Mouse (Mus musculus) cortical plate, adult 2 months (tissue): ENCODE results near the gene Kif3b. TPM values are rescaled to one million over a fixed set of nuclear protein-coding genes. Genes with fewer than 3 reads are reported as not detected.
"Not testable (repeated sequence)": the region's sequence is repeated elsewhere in the genome, so short reads cannot be mapped to it uniquely, and the experiment has no call there.

Experiments
- H3K27ac ChIP-seq: fragments of 200-500 bp; 2 replicates; pipeline ENCODE4 v1.5.1; 2012; ENCODE audit warnings: low read length, control low read depth, inconsistent platforms; ENCODE audit not compliant: insufficient read depth
- H3K4me1 ChIP-seq: fragments of 200-500 bp; 2 replicates; pipeline ENCODE4 v1.6.1; 2011; ENCODE audit warnings: low read length; ENCODE audit not compliant: control insufficient read depth, insufficient read depth
- H3K4me3 ChIP-seq: fragments of 200-500 bp; 2 replicates; pipeline ENCODE4 v1.5.1; 2011; ENCODE audit warnings: mild to moderate bottlenecking, low read length, control low read depth; ENCODE audit not compliant: insufficient read depth
- CTCF ChIP-seq: fragments of 200-500 bp; IDR thresholded peaks from 2 replicates; pipeline ENCODE4 v1.5.1; 2011; ENCODE audit warnings: mild to moderate bottlenecking, control low read depth, low read length; ENCODE audit not compliant: insufficient read depth; ENCODE audit errors: extremely low read depth
- POLR2A ChIP-seq: fragments of 200-500 bp; IDR thresholded peaks from 2 replicates; pipeline ENCODE4 v1.6.1; 2011; ENCODE audit warnings: mild to moderate bottlenecking, low read length, control low read depth; ENCODE audit not compliant: insufficient read depth; ENCODE audit errors: extremely low read depth
- polyA plus RNA-seq: library from polyadenylated mRNA; depleted of rRNA; stranded (reverse); fragments of >200 nt; gene quantifications from 2 replicates; pipeline ENCODE4 v1.2.3, GENCODE M21; 2012; rRNA removed

The Kif3b gene
- polyA plus RNA-seq, 1 experiment, result 34.6 TPM

GRCm38 (mm10) chr2:153361101-153361710 lies 70.0 kb downstream of the Kif3b start:
- Histone ChIP-seq H3K4me3 (no peak overlapping the region), H3K4me1 (no peaks in the 10 kb centered on the region), H3K27ac (no peak overlapping the region)
- TF ChIP-seq POLR2A, result no peak

- H3K27ac ChIP-seq, H3K4me3 ChIP-seq, H3K4me1 ChIP-seq: not testable (repeated sequence)
Measured at GRCm38 (mm10) chr2:153364531-153364930, 73.3 kb downstream of the Kif3b start.

- no peak overlapping the region for H3K27ac ChIP-seq
- TF ChIP-seq CTCF (no peak), POLR2A (no peak)
- H3K4me3 ChIP-seq, result no peak overlapping the region
- peaks cover 2% of the 10 kb centered on the region; the same call in 1 of the 2 replicates for H3K4me1 ChIP-seq
Measured at GRCm38 (mm10) chr2:153370871-153371270, 79.7 kb downstream of the Kif3b start.

- no peak overlapping the region for H3K4me3 ChIP-seq
Measured at GRCm38 (mm10) chr2:153375380-153375779, 84.2 kb downstream of the Kif3b start.

GRCm38 (mm10) chr2:153380479-153380878 lies 89.3 kb downstream of the Kif3b start:
- TF ChIP-seq POLR2A (no peak), CTCF (no peak)
- Histone ChIP-seq H3K4me1 (peaks cover 2% of the 10 kb centered on the region; the same call in 1 of the 2 replicates), H3K27ac (no peak overlapping the region), H3K4me3 (no peak overlapping the region)

More at GRCm38 (mm10) chr2:153375380-153375779, 84.2 kb downstream of the Kif3b start:
- no peak for TF ChIP-seq CTCF
- TF ChIP-seq POLR2A, result no peak
- peaks cover 3% of the 10 kb centered on the region; the same call in 1 of the 2 replicates for H3K4me1 ChIP-seq
- no peak overlapping the region for H3K27ac ChIP-seq

Other genes starting within 250 kb of the Kif3b start
- 11.7 and 13.2 TPM in 2 replicates for gene Ccm2l, start 225.5 kb upstream of the Kif3b start, polyA plus RNA-seq
- 3.4 and 3.7 TPM in 2 replicates for gene Hck, start 182.9 kb upstream of the Kif3b start, polyA plus RNA-seq
- 68.4 and 70.5 TPM in 2 replicates for gene Tm9sf4, start 130.1 kb upstream of the Kif3b start, polyA plus RNA-seq
- gene Tspyl3, start 66.0 kb upstream of the Kif3b start, polyA plus RNA-seq, result 27.4 and 28.4 TPM in 2 replicates
- gene Plagl2, start 50.0 kb upstream of the Kif3b start, polyA plus RNA-seq, result 3.5 and 3.7 TPM in 2 replicates
- 17.9 and 19.3 TPM in 2 replicates for gene Pofut1, start 49.9 kb upstream of the Kif3b start, polyA plus RNA-seq
- 20.1 and 21.9 TPM in 2 replicates for gene Asxl1, start 54.4 kb downstream of the Kif3b start, polyA plus RNA-seq
- not detected in 2 replicates for gene 4930404H24Rik, start 201.4 kb downstream of the Kif3b start, polyA plus RNA-seq
- 33.6 and 33.9 TPM in 2 replicates for gene Nol4l, start 238.6 kb downstream of the Kif3b start, polyA plus RNA-seq